Mouse (Mus musculus) adrenal gland, adult 2 months (tissue): ENCODE results near the gene Rims1. TPM values are rescaled to one million over a fixed set of nuclear protein-coding genes. Genes with fewer than 3 reads are reported as not detected.

Experiments
- DNase-seq: peaks from one replicate; pipeline ENCODE4 v3.0.0; 2021
- long read RNA-seq: library from polyadenylated mRNA; stranded (forward); transcript quantifications from one replicate; pipeline ENCODE4 v2.0.0, GENCODE M21; 2021
- polyA plus RNA-seq: library from polyadenylated mRNA; depleted of rRNA; stranded (reverse); fragments of >200 nt; gene quantifications from 2 replicates; pipeline ENCODE4 v1.2.3, GENCODE M21; 2012; rRNA removed
- total RNA-seq, 2 experiments: library from RNA; stranded (reverse); gene quantifications; 2 replicates each; pipeline ENCODE4 v1.2.3; 2021

Rims1 gene
- total RNA-seq (under 1 TPM; 0.79 to 0.95 TPM), polyA plus RNA-seq (0.17 TPM in 1 of 2 replicates, not detected in the other)
- long read RNA-seq, partial matches to known transcripts = 1 of 2 reads
- long read RNA-seq, other reads (novel, unspliced or antisense) = 1 of 2 reads

DNA sequence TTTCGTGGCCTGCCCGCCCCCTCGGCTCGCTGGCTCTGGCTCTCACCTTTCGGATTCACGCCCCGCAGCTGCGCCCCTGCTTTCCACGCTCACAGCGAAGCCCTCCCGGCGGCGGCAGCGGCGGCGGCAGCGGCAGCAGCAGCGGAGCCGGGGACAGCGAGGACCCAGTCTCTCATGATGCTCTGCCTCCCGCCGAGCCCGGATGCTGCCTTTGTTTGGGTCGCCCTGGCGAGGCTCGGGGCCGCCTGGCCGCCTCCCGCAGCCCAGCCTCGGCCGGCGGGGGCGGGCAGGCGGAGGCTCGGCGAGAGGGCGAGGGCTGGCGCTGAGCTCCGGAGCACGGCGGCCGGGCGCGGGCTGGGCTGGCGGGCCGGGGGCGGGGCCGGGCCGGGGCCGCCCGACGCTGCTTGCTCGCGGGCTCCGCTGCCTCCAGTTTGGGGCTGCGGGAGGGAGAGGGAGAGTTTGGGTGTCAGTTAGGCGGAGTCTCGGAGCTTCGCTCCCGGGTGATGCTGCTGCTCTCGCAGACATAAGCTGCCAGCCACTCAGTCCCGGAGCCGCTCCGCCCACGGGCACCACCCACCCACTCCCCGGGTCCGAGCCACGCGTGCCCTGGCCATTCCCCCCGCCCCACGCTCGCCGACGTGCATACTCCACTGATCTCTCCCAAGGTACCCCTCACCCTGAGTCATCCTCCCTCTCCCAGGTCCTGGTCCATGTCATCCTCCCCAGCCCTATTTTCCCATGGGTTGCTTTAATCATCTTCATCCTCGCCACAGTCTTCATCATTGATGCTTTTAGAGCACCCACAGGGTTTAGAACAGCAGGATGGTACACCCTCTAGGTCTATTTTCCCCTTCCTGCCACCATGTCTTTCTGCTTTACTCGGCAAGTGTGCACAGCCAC is at the start of gene Rims1:
TSS of gene Rims1 (minus strand) at position 269 of the 900 bp plus-strand sequence.
- DNase-seq = peak; percentile 47

DNA sequence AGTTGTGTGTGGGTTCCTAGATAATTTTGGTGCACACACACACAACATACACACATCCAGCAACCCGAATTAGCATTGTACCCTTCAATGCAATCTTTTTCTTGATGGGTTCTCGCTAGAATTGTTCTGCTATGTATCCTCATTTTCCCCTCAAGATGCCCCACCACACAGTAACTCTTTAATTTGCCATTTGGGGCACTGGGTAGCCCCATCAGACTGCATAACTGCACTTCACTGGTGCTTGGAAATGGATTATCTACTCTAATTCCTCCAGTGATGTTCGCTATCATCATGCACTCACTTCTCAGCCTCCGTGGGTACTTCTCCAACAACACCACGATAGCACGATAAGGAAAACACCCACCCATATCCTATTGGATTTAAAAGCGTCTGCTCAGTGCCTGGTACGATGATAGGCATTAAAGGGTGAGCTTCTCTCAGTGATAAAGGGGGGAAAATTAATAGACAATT is 867 bp upstream of the Rims1 start:
- no peak for DNase-seq

DNA sequence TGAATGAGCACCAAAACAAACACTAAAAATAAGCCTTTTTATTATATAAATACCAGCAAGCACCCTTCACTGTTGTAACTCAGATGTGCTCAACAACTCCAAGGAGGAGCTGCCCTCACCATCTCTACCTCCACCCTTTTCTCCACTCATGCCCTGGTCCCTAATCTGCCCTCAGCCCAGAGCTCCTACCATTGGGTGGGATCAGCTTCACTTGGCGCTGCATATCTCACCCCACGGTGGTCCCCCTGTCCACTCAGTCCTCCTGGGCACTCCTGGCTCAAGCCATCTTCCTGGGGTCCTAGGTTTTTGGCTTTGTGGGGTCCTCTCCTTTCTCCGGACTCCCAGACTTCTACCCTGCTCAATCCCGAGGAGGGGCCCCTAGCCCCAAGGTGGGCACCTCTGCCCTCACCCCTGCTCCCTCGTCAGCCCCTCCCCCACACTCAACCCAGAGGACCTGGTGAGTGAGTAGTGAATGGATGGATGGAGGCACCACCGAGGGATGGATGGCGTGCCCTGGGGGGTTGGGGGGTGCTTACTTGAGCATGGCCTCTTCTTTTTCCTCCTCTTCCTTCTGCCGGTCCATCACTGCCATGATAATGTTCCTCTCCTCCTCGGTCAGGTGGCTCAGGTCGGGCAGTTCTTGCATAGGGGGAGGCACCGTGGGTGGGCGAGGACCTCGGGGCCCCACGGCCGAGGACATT is 619 bp downstream of the Rims1 start:
- DNase-seq = peak; percentile 4

DNA sequence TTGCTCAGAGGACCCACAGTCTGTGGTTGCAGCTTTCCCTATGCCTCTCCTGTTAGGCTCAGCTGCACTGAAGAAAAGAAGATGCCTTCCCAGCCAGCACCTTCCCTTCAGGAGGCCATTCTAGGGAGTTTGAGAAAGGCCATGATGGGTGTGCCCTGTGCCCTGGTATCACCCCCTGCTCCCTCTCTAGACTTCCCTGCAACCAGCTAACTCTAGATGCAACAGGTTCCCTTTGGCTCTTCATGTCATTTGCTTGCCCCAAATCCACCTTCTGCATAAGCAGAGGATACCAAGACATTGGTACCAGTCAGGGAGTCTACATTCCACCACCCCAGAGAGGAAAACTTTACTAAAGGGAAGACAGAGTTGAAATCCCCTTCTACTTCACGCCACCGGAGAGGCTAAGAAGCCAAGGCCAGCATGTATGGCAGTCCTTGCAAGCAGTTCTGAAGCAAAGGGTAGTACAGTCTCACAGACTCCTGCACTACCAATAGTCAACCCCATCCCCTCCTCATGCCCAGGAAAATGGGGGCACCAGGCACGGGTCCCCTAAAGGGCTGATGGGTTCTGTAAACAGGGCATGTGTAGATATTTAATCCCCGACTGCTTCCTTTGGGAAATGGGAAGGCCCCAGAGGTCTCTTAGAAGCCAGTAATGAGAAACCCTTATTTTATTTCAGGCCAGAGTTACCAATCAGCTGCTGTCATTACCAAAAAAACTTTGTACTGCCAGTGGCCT is 1.5 kb downstream of the Rims1 start:
- no peak for DNase-seq

DNA sequence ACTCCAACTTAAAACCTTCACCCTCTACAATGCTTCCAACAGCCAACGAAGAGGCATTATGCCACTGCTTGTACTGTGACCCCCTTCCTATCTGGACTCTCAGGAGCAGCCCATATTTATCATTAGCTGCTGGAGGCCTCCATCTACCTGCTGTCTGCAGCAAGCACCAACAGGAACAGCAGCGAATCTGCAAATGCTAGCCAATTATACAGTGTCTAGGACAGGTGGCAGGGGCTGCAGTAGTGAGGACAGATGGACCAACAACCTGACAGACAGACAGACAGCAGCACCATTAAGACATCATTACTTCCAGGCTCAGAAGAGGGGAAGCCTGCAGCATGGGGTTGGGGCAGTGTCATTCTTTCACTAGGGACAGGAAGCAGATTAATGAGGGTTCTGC is 2.3 kb downstream of the Rims1 start:
- DNase-seq = no peak

DNA sequence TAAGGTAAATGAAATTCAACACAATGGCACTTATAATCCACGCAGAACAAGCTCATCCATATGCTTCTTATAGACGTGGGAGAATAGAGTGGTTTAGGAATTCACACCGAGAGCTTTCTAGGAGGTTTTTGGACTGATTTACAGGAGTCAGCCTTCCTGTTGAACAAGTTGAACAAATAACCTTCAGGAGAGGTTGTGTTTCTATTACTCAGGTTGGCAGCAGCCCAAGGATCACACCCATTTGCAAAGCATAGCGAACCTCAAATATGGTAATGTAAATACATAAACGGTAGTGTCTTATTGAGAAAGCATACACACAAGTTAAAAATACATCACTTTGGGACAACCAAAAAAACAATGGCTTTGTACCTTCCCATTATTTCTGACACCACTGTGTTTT is 5.5 kb downstream of the Rims1 start:
- DNase-seq = no peak

DNA sequence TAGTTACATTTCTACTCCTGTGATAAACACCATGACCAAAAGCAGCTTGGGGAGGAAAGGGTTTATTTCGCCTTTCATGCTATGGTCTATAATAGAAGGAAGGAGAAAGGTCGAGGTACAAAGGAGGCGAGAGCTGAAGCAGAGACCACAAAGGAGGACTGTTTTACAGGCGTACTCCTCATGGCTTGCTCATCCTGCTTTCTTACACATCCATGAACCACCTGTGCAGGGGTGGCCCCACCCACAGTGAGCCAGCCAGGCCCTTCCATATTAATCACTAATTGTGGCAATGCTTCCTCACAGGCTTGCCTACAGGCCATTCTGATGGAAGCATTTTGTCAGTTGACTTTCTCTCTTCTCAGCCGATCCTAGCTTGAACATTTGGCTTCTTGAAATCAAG is 8.7 kb downstream of the Rims1 start:
- no peak for DNase-seq

DNA sequence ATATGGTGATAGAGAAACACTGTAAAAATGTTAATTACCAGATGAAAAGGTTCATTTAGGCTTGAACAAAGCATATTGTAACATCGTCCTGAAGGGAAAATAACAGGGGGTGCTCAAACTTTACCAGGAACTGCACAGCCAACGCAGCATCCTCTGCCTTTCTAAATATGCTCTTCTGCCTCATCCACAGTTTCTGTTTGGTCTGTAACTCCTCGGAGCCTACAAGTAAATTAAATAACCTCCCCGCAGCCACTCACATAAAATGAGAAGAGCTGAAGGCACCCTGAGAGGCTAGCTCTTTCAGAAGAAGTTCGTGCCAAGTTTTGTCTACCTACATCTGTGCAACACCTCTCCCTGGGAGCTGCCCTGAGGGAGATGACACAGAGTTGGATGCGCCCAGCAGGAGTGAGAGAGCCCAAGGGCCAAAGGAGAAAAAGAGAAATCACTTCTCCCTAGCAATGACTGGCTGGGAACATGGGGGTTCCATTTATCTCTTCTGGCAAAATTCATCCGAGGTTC is 16.3 kb downstream of the Rims1 start:
- DNase-seq = no peak

DNA sequence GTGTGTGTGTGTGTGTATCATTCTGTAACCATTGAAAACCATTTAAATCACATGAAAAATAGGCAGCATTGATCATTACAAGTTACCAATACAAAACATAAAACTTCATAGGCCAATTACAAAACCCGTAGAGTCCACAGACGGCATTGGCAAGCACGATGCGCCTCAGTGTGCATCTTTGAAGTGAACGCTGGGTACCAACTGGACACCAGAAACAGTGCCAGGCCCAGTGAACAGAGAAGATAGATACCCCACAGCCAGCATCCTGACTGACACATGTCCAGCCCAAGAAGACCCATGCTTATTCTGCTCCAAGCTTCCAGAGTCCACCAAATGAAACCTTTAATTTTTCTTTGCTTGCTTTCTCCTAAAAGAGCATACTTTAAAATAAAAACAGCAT is 18.2 kb downstream of the Rims1 start:
- no peak for DNase-seq

DNA sequence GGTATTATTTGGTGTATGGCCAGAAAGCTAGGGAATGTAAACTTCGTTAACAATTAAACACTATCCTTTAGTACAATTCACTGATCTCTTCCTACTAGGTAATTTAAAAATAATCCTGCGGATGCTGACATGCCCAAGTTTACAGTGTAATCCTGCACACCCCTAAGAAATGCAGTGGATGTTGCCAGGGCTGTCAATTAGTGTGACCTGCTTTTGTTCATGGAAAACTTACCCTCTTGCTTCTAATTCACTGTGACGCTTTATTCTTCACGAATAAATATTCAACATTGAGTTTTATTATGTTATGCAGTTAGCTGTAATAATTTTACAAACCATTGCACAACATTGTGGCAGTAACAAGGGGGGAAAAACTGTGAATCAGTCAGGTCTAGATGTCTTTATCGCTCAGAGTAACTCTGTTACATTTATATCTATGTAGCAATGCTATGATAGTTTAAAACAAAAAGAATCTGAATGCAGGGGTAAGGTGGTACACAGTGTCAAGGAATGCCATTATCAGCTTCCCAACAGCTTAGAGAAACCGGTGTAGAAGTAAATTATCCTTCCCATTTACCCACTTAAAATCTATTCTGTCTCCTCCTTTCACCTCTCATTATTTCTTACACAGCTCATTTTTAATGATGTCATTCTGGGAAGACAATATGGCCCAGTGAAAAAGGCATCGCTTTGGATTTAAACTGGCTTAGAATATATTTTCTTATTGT is 35.1 kb downstream of the Rims1 start:
- no peak for DNase-seq

DNA sequence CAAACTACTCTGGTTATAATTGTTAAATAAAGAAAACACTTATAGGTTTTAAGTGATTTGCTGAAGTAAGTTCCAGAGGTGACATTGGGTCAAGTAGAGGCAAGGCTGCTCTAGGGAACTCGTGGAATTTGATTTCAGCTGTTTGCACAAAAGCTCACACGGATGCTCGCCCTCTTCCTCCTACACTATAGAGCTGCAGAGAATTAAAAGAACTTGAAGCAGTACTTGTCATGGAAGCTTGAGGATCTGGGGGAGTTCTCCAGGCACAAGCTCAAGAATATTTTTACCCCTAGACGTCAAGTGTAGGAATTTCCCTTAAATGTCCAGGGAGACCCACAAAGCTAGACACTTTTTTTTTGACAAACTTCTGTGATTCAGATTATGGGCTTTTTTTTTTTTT is 42.4 kb downstream of the Rims1 start:
- no peak for DNase-seq

DNA sequence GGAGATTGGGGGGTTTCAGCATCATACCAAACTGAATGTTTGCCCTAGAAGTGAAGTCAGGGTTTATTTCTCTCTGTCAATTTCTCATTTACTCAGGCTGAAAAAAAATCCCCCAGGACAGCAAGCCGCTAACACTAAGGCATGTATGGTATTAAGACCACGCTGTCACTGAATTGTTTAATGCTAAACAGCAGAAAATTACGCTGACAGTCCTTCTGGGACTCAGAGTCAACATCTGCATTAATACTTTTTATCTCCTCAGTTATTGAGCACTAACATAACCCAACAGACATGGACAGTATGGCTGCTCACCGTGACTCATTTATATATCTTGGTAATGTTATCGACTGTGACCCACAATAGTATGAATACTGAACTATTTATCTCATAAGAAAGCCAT is 43.0 kb downstream of the Rims1 start:
- DNase-seq = no peak

DNA sequence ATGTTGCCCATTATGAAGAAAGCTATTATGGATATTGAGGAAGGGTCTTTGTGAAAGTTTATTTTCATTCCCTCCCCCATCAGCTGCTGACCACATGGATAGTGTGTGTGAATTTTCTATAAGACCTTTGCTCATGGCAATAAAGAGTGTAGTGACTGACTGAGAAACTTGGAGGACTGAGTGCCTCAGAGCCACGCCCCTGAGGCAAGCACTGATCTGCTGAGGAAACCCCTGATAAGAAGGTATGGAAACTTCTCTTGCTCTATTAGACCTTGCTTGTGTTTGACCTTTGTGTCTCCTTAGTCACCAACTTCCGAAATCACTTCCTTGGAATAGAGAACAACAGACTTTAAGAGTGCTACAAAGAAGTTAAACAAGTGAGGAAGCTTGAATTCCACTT is 55.3 kb downstream of the Rims1 start:
- DNase-seq = no peak

DNA sequence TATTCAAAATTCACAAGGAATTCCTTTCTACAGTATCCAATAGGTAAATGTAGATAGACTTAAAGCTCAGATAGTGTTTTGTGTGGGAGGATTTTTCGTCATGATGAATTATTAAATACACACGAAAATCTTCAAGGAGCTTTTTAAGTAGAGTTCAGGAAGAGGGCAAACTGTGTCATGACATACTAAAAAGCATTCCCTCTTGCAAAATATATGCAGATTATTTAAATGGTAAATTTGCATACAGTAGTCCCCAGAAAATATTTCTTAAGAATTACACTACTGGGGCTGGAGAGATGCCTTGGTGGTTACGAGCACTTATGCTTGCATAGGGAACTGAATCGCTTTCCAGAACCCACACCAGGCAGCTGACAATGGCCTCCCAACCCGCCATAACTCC is 61.1 kb downstream of the Rims1 start:
- no peak for DNase-seq

DNA sequence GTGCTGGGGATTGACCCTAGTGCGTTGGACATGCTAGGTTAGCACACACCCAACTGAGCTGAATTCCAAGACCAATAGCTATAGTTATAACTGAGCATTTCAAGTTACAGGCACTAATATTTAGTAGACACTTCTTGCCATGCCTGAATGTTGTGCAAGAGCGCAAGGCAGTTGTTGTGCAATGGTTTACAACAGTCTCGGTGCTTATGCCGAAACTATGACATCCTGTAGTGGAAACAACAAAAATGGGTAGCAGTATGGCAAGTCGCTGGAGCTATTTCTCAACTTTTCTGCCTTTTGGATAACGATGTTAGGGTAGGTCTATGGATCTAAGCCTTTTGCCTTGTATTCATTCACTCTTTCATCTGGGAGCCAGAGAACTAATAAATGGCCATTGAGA is 68.3 kb downstream of the Rims1 start:
- no peak for DNase-seq

DNA sequence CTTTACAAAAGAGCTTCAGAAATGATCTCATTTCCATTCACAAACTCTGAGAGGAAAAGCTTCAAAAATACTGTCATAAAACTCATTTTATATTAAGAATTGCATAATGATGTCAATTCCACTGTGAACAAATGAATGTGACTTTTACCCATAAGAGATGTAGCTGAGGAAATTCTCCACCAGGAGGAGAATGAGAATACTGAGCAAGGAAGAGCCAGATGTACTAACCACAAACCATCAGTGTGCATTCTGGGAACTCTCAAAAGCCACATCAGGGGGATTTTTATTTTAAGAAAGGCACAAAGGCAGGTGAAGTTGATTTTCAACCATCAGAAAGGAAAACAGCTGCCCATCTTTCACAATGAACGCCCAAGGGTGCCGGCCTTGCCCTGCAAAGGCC is 71.4 kb downstream of the Rims1 start:
- DNase-seq = no peak

DNA sequence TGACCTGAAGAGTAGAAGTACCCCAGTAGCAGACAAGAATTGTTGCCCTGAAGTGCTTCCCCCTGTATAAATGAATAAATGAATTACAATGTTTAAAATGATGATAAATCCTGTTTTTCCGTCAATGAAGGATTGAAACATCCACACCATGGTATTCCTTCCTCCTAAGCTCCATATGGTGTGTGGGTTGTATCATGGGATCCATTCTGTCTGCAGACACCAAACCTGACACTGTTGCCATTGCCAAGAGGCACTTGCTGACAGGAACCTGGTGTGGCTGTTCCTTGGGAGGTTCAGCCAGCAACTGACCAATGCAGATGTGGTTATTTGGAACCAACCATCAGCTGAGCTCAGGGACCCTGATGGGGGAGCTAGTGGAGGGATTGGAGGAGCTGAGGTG is 72.5 kb downstream of the Rims1 start:
- DNase-seq = no peak

DNA sequence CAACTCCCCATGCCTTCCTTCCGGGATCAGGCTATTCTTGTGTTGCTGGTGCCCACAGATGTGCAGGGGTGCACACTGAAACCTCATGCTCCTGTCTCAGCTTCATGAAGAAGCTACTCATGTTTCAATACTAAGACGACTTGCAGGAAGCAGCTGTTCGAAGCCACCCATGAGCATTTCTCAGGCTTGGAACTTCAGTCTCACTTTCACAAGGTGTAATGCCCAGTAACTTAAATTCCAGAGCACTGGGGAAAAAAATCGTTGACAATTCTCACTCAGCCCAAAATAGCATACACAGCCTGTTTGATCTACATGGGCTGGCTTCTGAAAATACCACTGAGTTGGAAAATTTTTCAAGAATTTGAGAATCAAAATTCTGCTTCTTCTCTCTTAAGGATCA is 77.6 kb downstream of the Rims1 start:
- no peak for DNase-seq

DNA sequence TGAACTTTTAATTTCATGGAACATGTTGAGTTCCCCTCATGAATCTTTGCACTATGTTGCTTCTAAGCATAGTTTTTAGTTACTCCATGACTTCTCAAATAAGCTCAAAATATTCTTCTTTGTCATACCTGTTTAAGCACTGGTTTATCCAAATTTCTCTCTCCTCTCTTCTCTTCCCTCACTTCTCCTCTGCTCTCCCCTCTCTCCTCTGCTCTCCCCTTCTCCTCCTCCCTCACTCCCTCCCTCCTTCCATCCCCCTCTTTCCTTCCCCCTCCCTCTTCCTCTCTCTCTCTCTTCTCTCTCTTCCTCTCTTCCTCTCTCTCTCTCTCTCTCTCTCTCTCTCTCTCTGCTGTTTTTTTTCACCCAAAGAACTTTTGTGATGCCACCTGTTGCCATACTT is 84.1 kb downstream of the Rims1 start:
- no peak for DNase-seq

DNA sequence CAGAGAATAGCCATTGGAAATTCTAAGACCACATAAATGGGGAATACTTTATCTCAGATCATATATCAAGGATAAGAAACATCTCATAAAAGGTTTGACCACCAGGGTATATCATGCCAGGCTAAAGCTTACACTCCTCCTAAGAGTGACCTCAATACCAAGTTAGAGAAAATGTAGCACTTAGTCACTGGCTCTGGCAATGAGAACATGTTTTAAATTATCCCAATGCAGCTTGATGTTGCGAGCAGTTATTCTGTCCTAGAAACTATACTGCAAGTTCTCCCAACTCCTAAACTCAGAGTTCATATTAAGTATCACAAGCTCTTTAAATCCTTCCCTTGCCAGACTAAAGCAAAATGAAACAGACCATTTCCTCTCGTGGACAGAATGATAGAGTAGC is 85.1 kb downstream of the Rims1 start:
- no peak for DNase-seq

DNA sequence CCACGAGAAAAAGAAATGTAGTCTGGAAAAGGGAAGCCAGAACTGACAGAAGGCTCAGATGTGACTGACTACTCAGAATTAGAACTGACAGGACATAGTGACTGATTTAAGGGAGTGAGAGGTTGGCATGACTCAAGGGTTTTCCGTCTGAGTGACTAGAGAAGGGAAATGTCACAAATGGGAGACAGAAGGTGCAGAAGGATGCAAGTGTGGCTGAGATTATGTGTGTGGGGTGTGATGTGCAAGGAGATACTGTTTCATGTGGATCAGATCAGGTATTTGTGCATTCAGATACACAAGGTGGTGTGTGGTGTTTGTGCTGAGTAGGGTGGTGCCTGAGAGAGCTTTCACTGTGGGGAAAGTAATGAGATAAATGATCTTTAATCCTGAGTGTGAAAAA is 96.3 kb downstream of the Rims1 start:
- DNase-seq = no peak

DNA sequence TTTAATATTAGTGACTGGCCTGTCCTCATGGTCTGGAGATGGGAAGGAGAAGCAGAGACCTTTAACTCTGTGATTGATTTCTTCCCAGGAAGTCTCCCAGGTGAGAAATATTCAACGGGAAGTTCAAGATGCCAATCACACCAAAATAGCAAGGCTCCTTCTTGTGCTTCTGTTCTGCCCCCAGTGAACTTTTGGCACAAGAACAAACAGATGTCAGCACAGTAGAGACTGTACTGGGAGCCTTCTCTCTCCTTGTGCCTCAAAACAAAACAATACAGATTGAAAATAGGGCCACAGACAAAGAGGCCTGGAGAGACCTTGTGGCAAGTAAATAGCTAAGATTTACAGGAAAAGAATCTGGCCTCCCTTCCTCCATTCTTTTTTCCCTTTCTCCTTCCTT is 110.7 kb downstream of the Rims1 start:
- no peak for DNase-seq
